Mouse (Mus musculus) CH12.LX (cell line): ENCODE results near the gene Adprh.

ENCODE experiments used
- CHD1 ChIP-seq: IDR thresholded peaks from 2 replicates; pipeline ENCODE4 v1.6.1; 2012; ENCODE audit warnings: low read depth, low read length, improper control_type of control experiment, inconsistent platforms
- CTCF ChIP-seq, 2 experiments: IDR thresholded peaks in 1 of 2; conservative IDR thresholded peaks in 1 of 2; 2 replicates each; pipeline ENCODE4 v1.5.1; 2011 to 2012; ENCODE audit warnings: low read depth in 2 of 2, low read length in 2 of 2, improper control_type of control experiment in 1 of 2, inconsistent platforms in 1 of 2, mild to moderate bottlenecking in 1 of 2, moderate library complexity in 1 of 2
- GABPA ChIP-seq: IDR thresholded peaks from 2 replicates; pipeline ENCODE4 v1.6.1; 2012; ENCODE audit warnings: low read depth, low read length, improper control_type of control experiment, inconsistent platforms; ENCODE audit not compliant: insufficient replicate concordance
- HCFC1 ChIP-seq: IDR thresholded peaks from 2 replicates; pipeline ENCODE4 v1.6.1; 2012; ENCODE audit warnings: low read depth, mild to moderate bottlenecking, inconsistent platforms, low read length, improper control_type of control experiment
- JUND ChIP-seq: conservative IDR thresholded peaks from 2 replicates; pipeline ENCODE4 v1.6.1; 2011; ENCODE audit warnings: low read depth, low read length, improper control_type of control experiment
- MAFK ChIP-seq: IDR thresholded peaks from 2 replicates; pipeline ENCODE4 v1.6.1; 2011; ENCODE audit warnings: low read length, improper control_type of control experiment; ENCODE audit not compliant: insufficient replicate concordance
- NRF1 ChIP-seq: IDR thresholded peaks from 2 replicates; pipeline ENCODE4 v1.6.1; 2014; ENCODE audit warnings: low read depth, mild to moderate bottlenecking, inconsistent platforms, low read length, improper control_type of control experiment, moderate library complexity
- POLR2A ChIP-seq: IDR thresholded peaks from 2 replicates; pipeline ENCODE4 v1.6.1; 2011; ENCODE audit warnings: low read depth, mild to moderate bottlenecking, improper control_type of control experiment, low read length
- RCOR1 ChIP-seq: conservative IDR thresholded peaks from 2 replicates; pipeline ENCODE4 v1.6.1; 2012; ENCODE audit warnings: low read depth, mild to moderate bottlenecking, inconsistent platforms, low read length, improper control_type of control experiment
- UBTF ChIP-seq: IDR thresholded peaks from 2 replicates; pipeline ENCODE4 v1.6.1; 2012; ENCODE audit warnings: low read depth, mild to moderate bottlenecking, inconsistent platforms, low read length, improper control_type of control experiment, moderate library complexity
- ZKSCAN1 ChIP-seq: IDR thresholded peaks from 2 replicates; pipeline ENCODE4 v1.6.1; 2012; ENCODE audit warnings: low read depth, inconsistent platforms, low read length, improper control_type of control experiment, borderline replicate concordance

DNA sequence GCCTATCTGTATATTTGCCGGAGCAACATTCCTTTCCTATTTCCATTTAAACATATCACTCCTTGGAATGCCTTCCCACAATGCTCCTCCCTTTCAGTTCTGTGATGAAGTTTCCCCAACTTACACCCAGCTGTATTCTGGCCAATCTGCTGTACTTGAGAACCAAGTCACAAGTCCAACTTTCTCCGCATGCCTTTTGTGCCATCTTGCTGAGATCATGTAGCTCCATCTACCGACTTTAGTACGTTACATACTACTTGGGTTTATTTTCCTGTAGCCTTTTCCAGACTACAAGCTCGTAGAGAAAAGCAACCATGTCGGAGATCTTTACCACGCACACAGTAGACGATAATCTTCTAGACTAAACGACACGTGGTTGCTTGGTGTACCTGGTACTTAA is 41.4 kb upstream of the Adprh start:
- TF ChIP-seq CHD1 (no peak), POLR2A (no peak), RCOR1 (no peak), CTCF (conservative IDR thresholded peaks at IDR 0.05 in 1 of 2, IDR thresholded peaks at IDR 0.05 in 1 of 2; ENCODE audit: low read depth in 2 of 2, low read length in 2 of 2) (peak in 1 of 2 experiments; percentile 23; a peak in 1 of 4 replicates), UBTF (no peak), JUND (no peak), GABPA (no peak), HCFC1 (no peak), NRF1 (no peak), MAFK (no peak), ZKSCAN1 (no peak)
